Mouse (Mus musculus) heart, adult 2 months (tissue): ENCODE data around the gene Stard13.

Experiments used
- CTCF ChIP-seq: fragments of 200-600 bp; IDR thresholded peaks from 2 replicates; pipeline ENCODE4 v1.8.1; 2022; ENCODE audit warnings: antibody characterized with exemption, mild to moderate bottlenecking, moderate library complexity
- EP300 ChIP-seq: fragments of 200-500 bp; IDR thresholded peaks from 2 replicates; pipeline ENCODE4 v1.6.1; 2011; ENCODE audit warnings: low read depth, low read length, control low read depth; ENCODE audit not compliant: insufficient read depth
- POLR2A ChIP-seq: fragments of 200-500 bp; IDR thresholded peaks from 2 replicates; pipeline ENCODE4 v1.6.1; 2011; ENCODE audit warnings: mild to moderate bottlenecking, low read depth, low read length, control low read depth; ENCODE audit not compliant: insufficient read depth

- TF ChIP-seq EP300 (no peak), POLR2A (no peak), CTCF (no peak)
These were observed 14.4 kb upstream of the Stard13 start for GRCm38 (mm10) chr5:151248084-151248483.
